Mouse (Mus musculus) intestine, postnatal 0 days (tissue): ENCODE measurements around the gene Tbc1d16. TPM values are rescaled to one million over a fixed set of nuclear protein-coding genes. Genes with fewer than 3 reads are reported as not detected.
A peak's percentile ranks its signal among the peaks of the same experiment; 100 is the strongest.
"Not testable (repeated sequence)": the region's sequence is repeated elsewhere in the genome, so short reads cannot be mapped to it uniquely, and the experiment has no call there.

Experiments used
- ATAC-seq: fragments of 200-750 bp; cut with Nextera tagmentation; 2 replicates; pipeline ENCODE4 v1.8.0; 2017; ENCODE audit warnings: mild to moderate bottlenecking, moderate TSS enrichment, moderate library complexity
- H3K27ac ChIP-seq: fragments of 300-500 bp; sonication (generic); 2 replicates; pipeline ENCODE4 v1.5.1; 2014; ENCODE audit warnings: mild to moderate bottlenecking, low read depth, low read length, moderate library complexity
- H3K27me3 ChIP-seq: fragments of 300-500 bp; sonication (generic); replicated peaks from 2 replicates; pipeline ENCODE4 v1.6.1; 2014; ENCODE audit warnings: low read length, mixed read lengths; ENCODE audit not compliant: control insufficient read depth, insufficient read depth
- H3K36me3 ChIP-seq: fragments of 300-500 bp; sonication (generic); 2 replicates; pipeline ENCODE4 v1.6.1; 2014; ENCODE audit warnings: mild to moderate bottlenecking, moderate library complexity; ENCODE audit not compliant: control insufficient read depth, insufficient read depth
- H3K4me1 ChIP-seq: fragments of 300-500 bp; sonication (generic); replicated peaks from 2 replicates; pipeline ENCODE4 v1.6.1; 2014; ENCODE audit warnings: antibody characterized with exemption, low read length, mixed read lengths; ENCODE audit not compliant: control insufficient read depth, insufficient read depth
- H3K4me2 ChIP-seq: fragments of 300-500 bp; sonication (generic); replicated peaks from 2 replicates; pipeline ENCODE4 v1.6.1; 2014; ENCODE audit warnings: low read depth, mild to moderate bottlenecking, moderate library complexity
- H3K4me3 ChIP-seq: fragments of 300-500 bp; sonication (generic); 2 replicates; pipeline ENCODE4 v1.5.1; 2014; ENCODE audit warnings: low read depth, low read length
- H3K9ac ChIP-seq: fragments of 300-500 bp; sonication (generic); 2 replicates; pipeline ENCODE4 v1.6.1; 2014; ENCODE audit warnings: mild to moderate bottlenecking, low read depth, low read length
- H3K9me3 ChIP-seq: fragments of 300-500 bp; sonication (generic); 2 replicates; pipeline ENCODE4 v1.6.1; 2016; ENCODE audit warnings: mixed run types; ENCODE audit not compliant: control insufficient read depth
- CTCF ChIP-seq: sonication (generic); IDR thresholded peaks from 2 replicates; pipeline ENCODE4 v1.5.1; 2016; ENCODE audit warnings: low read depth, mild to moderate bottlenecking, control low read depth, antibody characterized with exemption, moderate library complexity
- WGBS: fragments of 180-500 bp; shearing (Covaris S2); extraction: QIAGEN DNeasy Blood & Tissue Kit; methylation state at CpG from one replicate; pipeline ENCODE4 v1.1.7; 2014; 5-methylcytosine and 5-hydroxymethylcytosine counted together
- polyA plus RNA-seq: library from polyadenylated mRNA; unstranded; fragments of >200 nt; fragmentation: Nextera tagmentation; extraction: Ambion mirVana; gene quantifications from 2 replicates; pipeline ENCODE4 v1.2.1, GENCODE M21; 2015

Tbc1d16 gene
- polyA plus RNA-seq, 1 experiment from 2014 or later, result 3.8 TPM

GRCm38 (mm10) chr11:119252854-119253541 is 24.7 kb upstream of the Tbc1d16 start:
- H3K4me3 ChIP-seq, result no peak overlapping the region
- peak; percentile 53; the same call in 1 of the 2 replicates for ATAC-seq
- 8% methylated on average over 22 of the region's 22 CpGs for WGBS

GRCm38 (mm10) chr11:119250998-119251397 is 22.7 kb upstream of the Tbc1d16 start:
- no peaks in the 10 kb centered on the region for H3K9me3 ChIP-seq
- H3K36me3 ChIP-seq, result no peaks in the 10 kb centered on the region
- ATAC-seq, result no peak
- no peak overlapping the region for H3K4me2 ChIP-seq
- no peak overlapping the region for H3K4me3 ChIP-seq
- H3K4me1 ChIP-seq, result no peaks in the 10 kb centered on the region
- no peak overlapping the region for H3K9ac ChIP-seq
- 0 out of 2 replicates have a peak, but pooled peaks cover 3% of the 10 kb centered on the region for H3K27me3 ChIP-seq
- H3K27ac ChIP-seq, result no peak overlapping the region
- TF ChIP-seq CTCF, result no peak
- 57% methylated on average over 17 of the region's 17 CpGs for WGBS

More at GRCm38 (mm10) chr11:119252854-119253541, 24.7 kb upstream of the Tbc1d16 start:
- no peak overlapping the region for H3K27ac ChIP-seq
- H3K4me1 ChIP-seq, result no peaks in the 10 kb centered on the region
- peak; percentile 76 for TF ChIP-seq CTCF
- H3K4me2 ChIP-seq, result peak overlapping the region; percentile 51
- H3K9ac ChIP-seq, result no peak overlapping the region
- 0 out of 2 replicates have a peak, but pooled peaks cover 3% of the 10 kb centered on the region for H3K27me3 ChIP-seq
- no peaks in the 10 kb centered on the region for H3K36me3 ChIP-seq
- H3K9me3 ChIP-seq, result no peaks in the 10 kb centered on the region

GRCm38 (mm10) chr11:119249011-119249410 is 20.7 kb upstream of the Tbc1d16 start:
- 26% methylated on average over 6 of the region's 6 CpGs for WGBS
- Histone ChIP-seq H3K36me3 (no peaks in the 10 kb centered on the region), H3K27me3 (0 out of 2 replicates have a peak, but pooled peaks cover 3% of the 10 kb centered on the region)

GRCm38 (mm10) chr11:119245543-119245942 is 17.2 kb upstream of the Tbc1d16 start:
- not testable (repeated sequence) for H3K4me1 ChIP-seq, ATAC-seq, H3K4me2 ChIP-seq, H3K27me3 ChIP-seq, H3K9me3 ChIP-seq, H3K36me3 ChIP-seq, H3K27ac ChIP-seq, H3K9ac ChIP-seq, H3K4me3 ChIP-seq
- 92% methylated on average over 6 of the region's 6 CpGs for WGBS

More at GRCm38 (mm10) chr11:119249011-119249410, 20.7 kb upstream of the Tbc1d16 start:
- Histone ChIP-seq H3K4me1 (no peaks in the 10 kb centered on the region), H3K4me3 (no peak overlapping the region), H3K9ac (no peak overlapping the region), H3K27ac (no peak overlapping the region), H3K4me2 (no peak overlapping the region), H3K9me3 (no peaks in the 10 kb centered on the region)
- peak; percentile 77 for TF ChIP-seq CTCF
- ATAC-seq, result peak; percentile 48; the same call in 1 of the 2 replicates

GRCm38 (mm10) chr11:119239480-119239879 is 11.2 kb upstream of the Tbc1d16 start:
- no peak overlapping the region for H3K4me2 ChIP-seq
- H3K9me3 ChIP-seq, result no peaks in the 10 kb centered on the region
- no peaks in the 10 kb centered on the region; the same call in 1 of the 2 replicates for H3K4me1 ChIP-seq
- H3K9ac ChIP-seq, result no peak overlapping the region
- 0 out of 2 replicates have a peak, but pooled peaks cover 2% of the 10 kb centered on the region for H3K27me3 ChIP-seq
- H3K4me3 ChIP-seq, result no peak overlapping the region
- H3K36me3 ChIP-seq, result no peaks in the 10 kb centered on the region
- H3K27ac ChIP-seq, result no peak overlapping the region
- no peak for TF ChIP-seq CTCF
- no peak for ATAC-seq
- 86% methylated on average over 12 of the region's 12 CpGs for WGBS

- no peak overlapping the region for H3K9ac ChIP-seq
- no peaks in the 10 kb centered on the region; the same call in 1 of the 2 replicates for H3K4me1 ChIP-seq
- no peak overlapping the region for H3K27ac ChIP-seq
- ATAC-seq, result peak; percentile 62
- no peaks in the 10 kb centered on the region for H3K9me3 ChIP-seq
- TF ChIP-seq CTCF, result no peak
- WGBS, result 9% methylated on average over 11 of the region's 11 CpGs
- H3K27me3 ChIP-seq, result 0 out of 2 replicates have a peak, but pooled peaks cover 2% of the 10 kb centered on the region
- peak overlapping the region; percentile 28 for H3K4me3 ChIP-seq
- H3K4me2 ChIP-seq, result peak overlapping the region; percentile 69
- H3K36me3 ChIP-seq, result no peaks in the 10 kb centered on the region
Observed at GRCm38 (mm10) chr11:119238305-119238721, 10.0 kb upstream of the Tbc1d16 start.
